Mouse (Mus musculus) testis, adult 2 months (tissue): ENCODE results near the gene Ndufb4. TPM values are rescaled to one million over a fixed set of nuclear protein-coding genes. Genes with fewer than 3 reads are reported as not detected.

Experiments
- H3K27ac ChIP-seq: fragments of 200-500 bp; 2 replicates; pipeline ENCODE4 v1.5.1; 2012; ENCODE audit warnings: low read depth, low read length; ENCODE audit not compliant: control insufficient read depth, insufficient read depth
- H3K27me3 ChIP-seq: fragments of 200-500 bp; 2 replicates; pipeline ENCODE4 v1.6.1; 2012; ENCODE audit warnings: mild to moderate bottlenecking, low read length, moderate library complexity; ENCODE audit not compliant: control insufficient read depth, insufficient read depth
- H3K36me3 ChIP-seq: fragments of 200-500 bp; 2 replicates; pipeline ENCODE4 v1.6.1; 2012; ENCODE audit warnings: mild to moderate bottlenecking, low read length; ENCODE audit not compliant: control insufficient read depth, insufficient read depth
- H3K4me1 ChIP-seq: fragments of 200-500 bp; 2 replicates; pipeline ENCODE4 v1.6.1; 2012; ENCODE audit warnings: low read length; ENCODE audit not compliant: control insufficient read depth, insufficient read depth
- H3K4me3 ChIP-seq: fragments of 200-500 bp; 2 replicates; pipeline ENCODE4 v1.5.1; 2012; ENCODE audit warnings: low read depth, mild to moderate bottlenecking, low read length, moderate library complexity, mixed read lengths; ENCODE audit not compliant: control insufficient read depth
- CTCF ChIP-seq: fragments of 200-500 bp; IDR thresholded peaks from 2 replicates; pipeline ENCODE4 v1.5.1; 2012; ENCODE audit warnings: low read depth, mild to moderate bottlenecking, inconsistent platforms, low read length, moderate library complexity; ENCODE audit not compliant: control insufficient read depth, insufficient read depth, insufficient replicate concordance
- POLR2A ChIP-seq: fragments of 200-500 bp; IDR thresholded peaks from 2 replicates; pipeline ENCODE4 v1.6.1; 2012; ENCODE audit warnings: low read depth, mild to moderate bottlenecking, inconsistent platforms, low read length, moderate library complexity; ENCODE audit not compliant: control insufficient read depth
- polyA plus RNA-seq: library from polyadenylated mRNA; depleted of rRNA; stranded (reverse); fragments of >200 nt; gene quantifications from 2 replicates; pipeline ENCODE4 v1.2.3, GENCODE M21; 2012

Ndufb4 gene
- polyA plus RNA-seq, 1 experiment: 74.9 TPM

- no peaks in the 10 kb centered on the region for H3K27me3 ChIP-seq
- TF ChIP-seq POLR2A (no peak), CTCF (no peak)
- H3K36me3 ChIP-seq: no peaks in the 10 kb centered on the region
- peaks cover 5% of the 10 kb centered on the region; the same call in 1 of the 2 replicates for H3K4me1 ChIP-seq
- H3K4me3 ChIP-seq: no peak overlapping the region
- no peak overlapping the region for H3K27ac ChIP-seq
Measured at GRCm38 (mm10) chr16:37656796-37657195, 2.5 kb upstream of the Ndufb4 start.

DNA sequence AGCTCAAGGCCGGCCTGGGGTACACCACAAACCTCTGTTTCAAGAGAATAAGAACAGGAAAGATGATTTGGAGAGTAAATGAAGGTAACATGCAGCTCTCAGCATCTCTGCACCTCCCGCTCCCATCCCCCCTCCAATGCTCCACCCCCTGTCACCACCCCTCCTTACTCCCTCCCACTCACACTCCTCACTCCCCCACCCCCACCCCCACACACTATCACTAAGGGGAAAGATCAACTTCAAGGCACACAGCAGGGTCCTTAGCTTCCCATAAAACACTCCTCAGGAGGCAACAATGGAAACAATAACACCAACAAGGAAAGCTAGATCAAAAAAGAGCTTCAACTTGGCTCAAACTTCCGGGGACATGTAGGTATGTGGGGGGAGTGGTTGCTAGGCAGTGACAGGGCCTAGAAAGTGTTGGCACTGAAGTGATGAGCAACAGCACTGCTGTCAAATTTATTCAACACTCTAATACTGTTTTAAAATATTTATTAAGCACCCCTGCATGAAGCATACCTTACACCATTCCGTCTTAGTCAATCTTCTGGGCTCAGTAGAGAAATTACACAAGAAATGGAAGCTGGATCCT, 1.6 kb upstream of the Ndufb4 start:
- Histone ChIP-seq H3K27ac (no peak overlapping the region), H3K4me3 (no peak overlapping the region), H3K36me3 (no peaks in the 10 kb centered on the region), H3K4me1 (peaks cover 5% of the 10 kb centered on the region; the same call in 1 of the 2 replicates), H3K27me3 (no peaks in the 10 kb centered on the region)
- TF ChIP-seq POLR2A: no peak
- TF ChIP-seq CTCF: no peak

- no peaks in the 10 kb centered on the region for H3K36me3 ChIP-seq
- H3K4me3 ChIP-seq: no peak overlapping the region
- peaks cover 5% of the 10 kb centered on the region; the same call in 1 of the 2 replicates for H3K4me1 ChIP-seq
- peak overlapping the region; percentile 65; the same call in 1 of the 2 replicates for H3K27ac ChIP-seq
- H3K27me3 ChIP-seq: no peaks in the 10 kb centered on the region
- TF ChIP-seq CTCF: no peak
- TF ChIP-seq POLR2A: no peak
Measured at GRCm38 (mm10) chr16:37654831-37655455, 690 bp upstream of the Ndufb4 start.

DNA sequence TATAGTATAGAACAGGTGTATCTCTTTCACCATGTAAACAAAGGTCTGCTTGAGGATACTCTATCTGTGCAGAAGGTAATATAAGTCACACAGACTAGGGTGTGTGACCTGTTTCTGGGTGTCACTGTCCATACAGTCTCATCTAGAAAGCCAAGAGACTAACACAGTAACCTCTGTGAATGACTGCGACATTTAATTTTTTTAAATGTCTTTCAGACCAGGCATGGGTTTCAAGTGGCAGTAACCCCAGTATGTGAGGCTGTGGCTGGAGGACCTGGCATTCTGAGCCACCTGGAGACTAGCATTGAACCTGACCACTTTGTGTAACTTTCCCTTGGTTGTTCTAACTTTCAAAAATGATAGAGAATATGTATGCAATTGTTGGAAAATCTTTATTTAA, 1.2 kb downstream of the Ndufb4 start:
- TF ChIP-seq CTCF (no peak), POLR2A (no peak)
- H3K27ac ChIP-seq: no peak overlapping the region

GRCm38 (mm10) chr16:37652654-37653053, 1.6 kb downstream of the Ndufb4 start:
- Histone ChIP-seq H3K4me1 (peaks cover 5% of the 10 kb centered on the region; the same call in 1 of the 2 replicates), H3K36me3 (no peaks in the 10 kb centered on the region), H3K27me3 (no peaks in the 10 kb centered on the region), H3K4me3 (no peak overlapping the region), H3K27ac (no peak overlapping the region)
- TF ChIP-seq CTCF (no peak), POLR2A (no peak)

More for the DNA sequence above, 1.2 kb downstream of the Ndufb4 start:
- peaks cover 5% of the 10 kb centered on the region; the same call in 1 of the 2 replicates for H3K4me1 ChIP-seq
- no peaks in the 10 kb centered on the region for H3K36me3 ChIP-seq
- H3K4me3 ChIP-seq: no peak overlapping the region
- H3K27me3 ChIP-seq: no peaks in the 10 kb centered on the region

- peaks cover 4% of the 10 kb centered on the region; the same call in 1 of the 2 replicates for H3K36me3 ChIP-seq
- H3K27me3 ChIP-seq: no peaks in the 10 kb centered on the region
- no peak overlapping the region for H3K27ac ChIP-seq
- H3K4me3 ChIP-seq: no peak overlapping the region
- TF ChIP-seq POLR2A (no peak), CTCF (no peak)
- peaks cover 5% of the 10 kb centered on the region; the same call in 1 of the 2 replicates for H3K4me1 ChIP-seq
Measured at GRCm38 (mm10) chr16:37651467-37651866, 2.8 kb downstream of the Ndufb4 start.

- Histone ChIP-seq H3K27me3 (no peaks in the 10 kb centered on the region), H3K27ac (no peak overlapping the region), H3K4me1 (peaks cover 2% of the 10 kb centered on the region; the same call in 1 of the 2 replicates), H3K4me3 (no peak overlapping the region), H3K36me3 (peaks cover 4% of the 10 kb centered on the region; the same call in 1 of the 2 replicates)
- TF ChIP-seq POLR2A (no peak), CTCF (no peak)
Measured at GRCm38 (mm10) chr16:37649068-37649467, 5.2 kb downstream of the Ndufb4 start.
